Mouse (Mus musculus): Measurements from ENCODE around the gene Cblc. TPM values are rescaled to one million over a fixed set of nuclear protein-coding genes. Genes with fewer than 3 reads are reported as not detected.

The Cblc gene
- polyA plus RNA-seq, 1 experiment from 2014 or later: 0.59 TPM

GRCm38 (mm10) chr7:19747420-19748218 is 49.0 kb downstream of the Cblc start:
- no peak for ATAC-seq (ENCODE audit: low FRiP score)
- Histone ChIP-seq H3K36me3 (ENCODE audit: control insufficient read depth, insufficient read depth, low read length) (no peaks in the 10 kb centered on the region), H3K4me2 (replicated peaks; ENCODE audit: low read depth, low read length) (peak overlapping the region; percentile 74), H3K9me3 (ENCODE audit: control insufficient read depth, low read length) (no peaks in the 10 kb centered on the region), H3K4me1 (replicated peaks; ENCODE audit: control insufficient read depth, insufficient read depth, low read length) (no peaks in the 10 kb centered on the region; the same call in 1 of the 2 replicates), H3K27me3 (ENCODE audit: control insufficient read depth, insufficient read depth, low read length) (no peaks in the 10 kb centered on the region), H3K27ac (ENCODE audit: low read depth, low read length) (no peak overlapping the region), H3K4me3 (ENCODE audit: low read depth, low read length) (peak overlapping the region; percentile 68), H3K9ac (ENCODE audit: low read depth, low read length) (peak overlapping the region; percentile 80; the same call in 1 of the 2 replicates)
- 2% methylated on average over 25 of the region's 25 CpGs for WGBS
- DNase-seq (ENCODE audit: low spot score): no peak

DNA sequence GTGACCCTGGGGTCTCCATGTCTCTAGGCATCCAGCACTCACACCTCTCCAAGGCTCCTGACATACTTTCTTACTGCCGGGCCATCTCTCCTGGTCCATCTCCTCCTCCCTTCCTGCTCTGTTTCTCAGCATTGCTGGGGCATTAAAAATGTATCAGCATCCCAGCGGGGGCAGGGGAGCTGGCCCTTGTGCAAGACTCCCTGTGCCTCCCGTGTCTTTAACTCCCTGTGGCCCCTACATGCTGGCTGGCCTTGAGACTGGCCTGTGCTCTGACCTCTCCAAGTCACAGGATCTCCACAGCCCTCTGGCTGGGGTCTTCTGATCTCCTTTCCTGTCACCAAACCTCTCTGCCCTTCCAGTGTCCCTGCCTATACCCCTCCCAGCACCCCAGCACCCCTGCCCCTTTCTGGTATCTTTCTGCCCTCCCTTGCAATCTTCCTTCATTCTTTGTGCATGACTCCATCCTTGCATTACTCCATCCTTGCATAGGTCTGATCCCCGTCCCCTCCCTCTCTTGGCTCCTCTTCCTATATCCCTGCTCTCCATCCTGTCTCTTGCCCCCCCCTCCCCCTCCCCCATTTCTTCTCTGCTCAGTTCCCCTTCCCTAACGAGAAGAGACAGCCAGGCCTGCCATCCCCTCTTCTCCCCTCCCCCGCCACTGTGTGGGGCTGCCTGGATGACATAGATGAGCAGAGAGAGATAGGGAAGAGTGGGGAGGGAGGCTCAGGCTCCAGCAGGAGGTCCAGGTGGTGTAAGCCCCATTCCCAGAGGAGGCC is 50.0 kb downstream of the Cblc start:
- H3K4me2 ChIP-seq (replicated peaks; ENCODE audit: low read depth, low read length): peak overlapping the region; percentile 74
- no peaks in the 10 kb centered on the region for H3K27me3 ChIP-seq (ENCODE audit: control insufficient read depth, insufficient read depth, low read length)
- H3K9ac ChIP-seq (ENCODE audit: low read depth, low read length): no peak overlapping the region
- no peak overlapping the region for H3K27ac ChIP-seq (ENCODE audit: low read depth, low read length)
- peak; percentile 30 for DNase-seq (ENCODE audit: low spot score)
- peaks cover 3% of the 10 kb centered on the region; the same call in 1 of the 2 replicates for H3K4me1 ChIP-seq (replicated peaks; ENCODE audit: control insufficient read depth, insufficient read depth, low read length)
- H3K9me3 ChIP-seq (ENCODE audit: control insufficient read depth, low read length): no peaks in the 10 kb centered on the region
- 37% methylated on average over 6 of the region's 6 CpGs for WGBS
- ATAC-seq (ENCODE audit: low FRiP score): no peak
- H3K36me3 ChIP-seq (ENCODE audit: control insufficient read depth, insufficient read depth, low read length): no peaks in the 10 kb centered on the region
- peak overlapping the region; percentile 68; the same call in 1 of the 2 replicates for H3K4me3 ChIP-seq (ENCODE audit: low read depth, low read length)

- no peak overlapping the region for H3K4me3 ChIP-seq (ENCODE audit: low read depth, low read length)
- no peaks in the 10 kb centered on the region for H3K36me3 ChIP-seq (ENCODE audit: control insufficient read depth, insufficient read depth, low read length)
- H3K27me3 ChIP-seq (ENCODE audit: control insufficient read depth, insufficient read depth, low read length): no peaks in the 10 kb centered on the region
- peaks cover 3% of the 10 kb centered on the region; the same call in 1 of the 2 replicates for H3K4me1 ChIP-seq (replicated peaks; ENCODE audit: control insufficient read depth, insufficient read depth, low read length)
- DNase-seq (ENCODE audit: low spot score) (no peak), ATAC-seq (ENCODE audit: low FRiP score) (no peak)
- no peak overlapping the region for H3K9ac ChIP-seq (ENCODE audit: low read depth, low read length)
- no peak overlapping the region for H3K4me2 ChIP-seq (replicated peaks; ENCODE audit: low read depth, low read length)
- WGBS: 86% methylated on average over 8 of the region's 10 CpGs
- H3K27ac ChIP-seq (ENCODE audit: low read depth, low read length): no peak overlapping the region
- no peaks in the 10 kb centered on the region for H3K9me3 ChIP-seq (ENCODE audit: control insufficient read depth, low read length)
These were observed 50.6 kb downstream of the Cblc start for GRCm38 (mm10) chr7:19745971-19746370.

GRCm38 (mm10) chr7:19744590-19745385 is 51.8 kb downstream of the Cblc start:
- peaks cover 3% of the 10 kb centered on the region; the same call in 1 of the 2 replicates for H3K4me1 ChIP-seq (replicated peaks; ENCODE audit: control insufficient read depth, insufficient read depth, low read length)
- H3K9me3 ChIP-seq (ENCODE audit: control insufficient read depth, low read length): no peaks in the 10 kb centered on the region
- H3K4me2 ChIP-seq (replicated peaks; ENCODE audit: low read depth, low read length): no peak overlapping the region
- H3K27me3 ChIP-seq (ENCODE audit: control insufficient read depth, insufficient read depth, low read length): no peaks in the 10 kb centered on the region
- ATAC-seq (ENCODE audit: low FRiP score) (no peak), DNase-seq (ENCODE audit: low spot score) (no peak)
- 60% methylated on average over 14 of the region's 14 CpGs for WGBS
- no peak overlapping the region for H3K4me3 ChIP-seq (ENCODE audit: low read depth, low read length)
- H3K36me3 ChIP-seq (ENCODE audit: control insufficient read depth, insufficient read depth, low read length): no peaks in the 10 kb centered on the region
- no peak overlapping the region for H3K9ac ChIP-seq (ENCODE audit: low read depth, low read length)
- H3K27ac ChIP-seq (ENCODE audit: low read depth, low read length): peak overlapping the region; percentile 30

GRCm38 (mm10) chr7:19743791-19744190 is 52.8 kb downstream of the Cblc start:
- no peak overlapping the region for H3K27ac ChIP-seq (ENCODE audit: low read depth, low read length)
- no peaks in the 10 kb centered on the region for H3K36me3 ChIP-seq (ENCODE audit: control insufficient read depth, insufficient read depth, low read length)
- ATAC-seq (ENCODE audit: low FRiP score): no peak
- WGBS: 89% methylated on average over 6 of the region's 6 CpGs
- H3K9me3 ChIP-seq (ENCODE audit: control insufficient read depth, low read length): no peaks in the 10 kb centered on the region
- no peak overlapping the region for H3K9ac ChIP-seq (ENCODE audit: low read depth, low read length)
- no peak for DNase-seq (ENCODE audit: low spot score)
- no peak overlapping the region for H3K4me2 ChIP-seq (replicated peaks; ENCODE audit: low read depth, low read length)
- no peak overlapping the region for H3K4me3 ChIP-seq (ENCODE audit: low read depth, low read length)
- H3K4me1 ChIP-seq (replicated peaks; ENCODE audit: control insufficient read depth, insufficient read depth, low read length): peaks cover 3% of the 10 kb centered on the region; the same call in 1 of the 2 replicates
- no peaks in the 10 kb centered on the region for H3K27me3 ChIP-seq (ENCODE audit: control insufficient read depth, insufficient read depth, low read length)

GRCm38 (mm10) chr7:19742468-19742867 is 54.1 kb downstream of the Cblc start:
- WGBS: 43% methylated on average over 5 of the region's 5 CpGs
- no peaks in the 10 kb centered on the region for H3K27me3 ChIP-seq (ENCODE audit: control insufficient read depth, insufficient read depth, low read length)
- 0 out of 2 replicates have a peak, but pooled peaks cover 2% of the 10 kb centered on the region for H3K36me3 ChIP-seq (ENCODE audit: control insufficient read depth, insufficient read depth, low read length)
- H3K9me3 ChIP-seq (ENCODE audit: control insufficient read depth, low read length): no peaks in the 10 kb centered on the region
- no peak for DNase-seq (ENCODE audit: low spot score)
- ATAC-seq (ENCODE audit: low FRiP score): no peak
- H3K27ac ChIP-seq (ENCODE audit: low read depth, low read length): no peak overlapping the region
- H3K4me2 ChIP-seq (replicated peaks; ENCODE audit: low read depth, low read length): no peak overlapping the region
- no peak overlapping the region for H3K4me3 ChIP-seq (ENCODE audit: low read depth, low read length)
- H3K9ac ChIP-seq (ENCODE audit: low read depth, low read length): no peak overlapping the region
- peaks cover 3% of the 10 kb centered on the region; the same call in 1 of the 2 replicates for H3K4me1 ChIP-seq (replicated peaks; ENCODE audit: control insufficient read depth, insufficient read depth, low read length)

- Histone ChIP-seq H3K9me3 (ENCODE audit: control insufficient read depth, low read length) (no peaks in the 10 kb centered on the region), H3K9ac (ENCODE audit: low read depth, low read length) (no peak overlapping the region), H3K27me3 (ENCODE audit: control insufficient read depth, insufficient read depth, low read length) (no peaks in the 10 kb centered on the region), H3K36me3 (ENCODE audit: control insufficient read depth, insufficient read depth, low read length) (peaks cover 2% of the 10 kb centered on the region; the same call in 1 of the 2 replicates), H3K27ac (ENCODE audit: low read depth, low read length) (no peak overlapping the region; the same call in 1 of the 2 replicates), H3K4me2 (replicated peaks; ENCODE audit: low read depth, low read length) (no peak overlapping the region), H3K4me3 (ENCODE audit: low read depth, low read length) (no peak overlapping the region), H3K4me1 (replicated peaks; ENCODE audit: control insufficient read depth, insufficient read depth, low read length) (peaks cover 3% of the 10 kb centered on the region; the same call in 1 of the 2 replicates)
- WGBS: 4% methylated on average over 8 of the region's 8 CpGs
- DNase-seq (ENCODE audit: low spot score) (no peak), ATAC-seq (ENCODE audit: low FRiP score) (peak; percentile 31; the same call in 1 of the 2 replicates)
These were observed 55.1 kb downstream of the Cblc start for GRCm38 (mm10) chr7:19741329-19742031.

- Histone ChIP-seq H3K4me3 (ENCODE audit: low read depth, low read length) (no peak overlapping the region), H3K27me3 (ENCODE audit: control insufficient read depth, insufficient read depth, low read length) (no peaks in the 10 kb centered on the region), H3K4me2 (replicated peaks; ENCODE audit: low read depth, low read length) (no peak overlapping the region), H3K4me1 (replicated peaks; ENCODE audit: control insufficient read depth, insufficient read depth, low read length) (peaks cover 3% of the 10 kb centered on the region; the same call in 1 of the 2 replicates), H3K27ac (ENCODE audit: low read depth, low read length) (no peak overlapping the region), H3K9ac (ENCODE audit: low read depth, low read length) (no peak overlapping the region), H3K36me3 (ENCODE audit: control insufficient read depth, insufficient read depth, low read length) (peaks cover 2% of the 10 kb centered on the region; the same call in 1 of the 2 replicates), H3K9me3 (ENCODE audit: control insufficient read depth, low read length) (no peaks in the 10 kb centered on the region)
- 88% methylated on average over 11 of the region's 11 CpGs for WGBS
- DNase-seq (ENCODE audit: low spot score) (no peak), ATAC-seq (ENCODE audit: low FRiP score) (no peak)
These were observed 56.3 kb downstream of the Cblc start for GRCm38 (mm10) chr7:19740269-19740668.

All from hindbrain, embryonic 11.5 days (tissue).